Mouse (Mus musculus): ENCODE results near the gene Cntnap2. TPM values are rescaled to one million over a fixed set of nuclear protein-coding genes. Genes with fewer than 3 reads are reported as not detected.

The Cntnap2 gene
- polyA plus RNA-seq, 1 experiment from 2014 or later, result 0.59 TPM

DNA sequence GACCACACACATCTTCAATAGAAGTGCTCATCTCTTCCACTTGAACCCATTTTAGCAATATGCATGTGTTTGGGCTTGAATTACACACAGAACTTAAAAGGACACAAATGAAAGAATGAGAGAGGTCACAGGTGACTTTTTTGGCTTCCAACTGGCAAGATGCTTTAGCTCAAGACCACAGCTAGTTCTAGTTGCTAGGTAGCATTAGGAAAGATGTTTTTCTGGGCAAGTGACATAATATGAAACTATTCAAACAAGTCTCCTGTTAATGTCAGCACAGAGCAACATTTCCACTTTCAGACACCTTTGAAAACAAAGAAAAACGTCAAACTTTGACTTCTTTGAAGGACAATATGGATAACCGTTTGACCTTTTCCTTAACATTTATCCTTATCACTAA, 1657.4 kb downstream of the Cntnap2 start:
- H3K27me3 ChIP-seq (replicated peaks), result no peaks in the 10 kb centered on the region
- H3K36me3 ChIP-seq, result no peaks in the 10 kb centered on the region
- H3K4me2 ChIP-seq, result no peak overlapping the region
- 57% methylated on average over 2 of the region's 2 CpGs for WGBS
- no peaks in the 10 kb centered on the region for H3K4me1 ChIP-seq (replicated peaks)
- no peak overlapping the region for H3K27ac ChIP-seq (ENCODE audit: poor library complexity, severe bottlenecking)
- no peak overlapping the region for H3K9ac ChIP-seq
- H3K9me3 ChIP-seq (replicated peaks), result no peaks in the 10 kb centered on the region
- no peak overlapping the region for H3K4me3 ChIP-seq
- ATAC-seq (ENCODE audit: insufficient number of reproducible peaks, low FRiP score), result no peak

GRCm38 (mm10) chr6:46733794-46734193, 1674.6 kb downstream of the Cntnap2 start:
- no peaks in the 10 kb centered on the region for H3K4me1 ChIP-seq (replicated peaks)
- H3K4me3 ChIP-seq, result no peak overlapping the region
- no peak overlapping the region for H3K27ac ChIP-seq (ENCODE audit: poor library complexity, severe bottlenecking)
- no peaks in the 10 kb centered on the region for H3K27me3 ChIP-seq (replicated peaks)
- no peak overlapping the region for H3K9ac ChIP-seq
- H3K9me3 ChIP-seq (replicated peaks), result no peaks in the 10 kb centered on the region
- no peaks in the 10 kb centered on the region for H3K36me3 ChIP-seq
- H3K4me2 ChIP-seq, result no peak overlapping the region
- no peak for ATAC-seq (ENCODE audit: insufficient number of reproducible peaks, low FRiP score)

DNA sequence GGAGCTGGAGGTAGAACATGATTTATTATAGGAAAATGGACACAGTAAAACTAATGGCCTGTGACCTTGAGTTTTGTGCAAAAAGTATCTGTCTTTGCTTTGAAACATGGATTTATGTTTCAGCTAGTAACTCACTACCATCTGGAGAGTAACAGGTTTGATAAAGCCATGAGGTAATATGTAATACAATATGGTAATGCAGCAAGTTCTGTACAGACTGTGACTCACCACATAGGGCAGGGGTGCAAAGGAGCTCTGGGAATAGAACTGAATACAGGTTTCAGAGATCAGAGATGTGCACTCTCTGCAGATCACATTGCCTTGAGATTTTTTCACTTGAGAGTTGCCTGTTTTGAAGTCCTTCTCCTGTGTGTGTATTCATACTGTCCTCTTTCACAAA, 1689.3 kb downstream of the Cntnap2 start:
- no peaks in the 10 kb centered on the region for H3K9me3 ChIP-seq (replicated peaks)
- no peaks in the 10 kb centered on the region for H3K4me1 ChIP-seq (replicated peaks)
- no peak overlapping the region for H3K4me3 ChIP-seq
- no peak overlapping the region for H3K9ac ChIP-seq
- no peak for ATAC-seq (ENCODE audit: insufficient number of reproducible peaks, low FRiP score)
- H3K27ac ChIP-seq (ENCODE audit: poor library complexity, severe bottlenecking), result no peak overlapping the region
- H3K36me3 ChIP-seq, result no peaks in the 10 kb centered on the region
- H3K27me3 ChIP-seq (replicated peaks), result no peaks in the 10 kb centered on the region
- no peak overlapping the region for H3K4me2 ChIP-seq

DNA sequence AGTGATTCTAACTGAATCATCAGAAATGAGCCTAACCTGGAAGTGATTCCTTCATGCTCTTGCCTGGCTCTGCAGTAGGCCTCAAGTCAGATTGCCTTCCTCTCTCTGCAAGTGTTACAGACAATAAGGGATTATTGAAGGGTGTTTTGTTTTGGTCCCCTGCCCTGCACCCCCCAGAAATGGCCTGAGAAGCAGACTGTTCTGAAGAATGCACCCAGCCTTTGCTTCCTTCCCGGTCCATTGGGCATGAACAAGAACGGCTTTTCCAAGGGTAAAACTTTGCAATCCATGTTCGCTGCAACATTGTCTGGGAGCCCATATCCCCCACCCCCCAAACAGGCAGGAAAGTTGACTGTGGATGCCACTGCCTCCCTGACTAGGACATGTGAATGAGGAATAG, 1704.3 kb downstream of the Cntnap2 start:
- WGBS, result 80% methylated on average over 3 of the region's 3 CpGs
- no peaks in the 10 kb centered on the region for H3K36me3 ChIP-seq
- no peak overlapping the region for H3K27ac ChIP-seq (ENCODE audit: poor library complexity, severe bottlenecking)
- H3K9me3 ChIP-seq (replicated peaks), result no peaks in the 10 kb centered on the region
- no peak for ATAC-seq (ENCODE audit: insufficient number of reproducible peaks, low FRiP score)
- no peak overlapping the region for H3K4me3 ChIP-seq
- H3K9ac ChIP-seq, result no peak overlapping the region
- H3K4me2 ChIP-seq, result no peak overlapping the region
- H3K4me1 ChIP-seq (replicated peaks), result no peaks in the 10 kb centered on the region
- no peaks in the 10 kb centered on the region for H3K27me3 ChIP-seq (replicated peaks)

- Histone ChIP-seq H3K4me2 (no peak overlapping the region), H3K4me1 (replicated peaks) (no peaks in the 10 kb centered on the region), H3K27ac (ENCODE audit: poor library complexity, severe bottlenecking) (no peak overlapping the region), H3K4me3 (no peak overlapping the region), H3K9ac (no peak overlapping the region), H3K36me3 (no peaks in the 10 kb centered on the region), H3K9me3 (replicated peaks) (no peaks in the 10 kb centered on the region), H3K27me3 (replicated peaks) (no peaks in the 10 kb centered on the region)
- no peak for ATAC-seq (ENCODE audit: insufficient number of reproducible peaks, low FRiP score)
Observed at GRCm38 (mm10) chr6:46774529-46774928, 1715.4 kb downstream of the Cntnap2 start.

DNA sequence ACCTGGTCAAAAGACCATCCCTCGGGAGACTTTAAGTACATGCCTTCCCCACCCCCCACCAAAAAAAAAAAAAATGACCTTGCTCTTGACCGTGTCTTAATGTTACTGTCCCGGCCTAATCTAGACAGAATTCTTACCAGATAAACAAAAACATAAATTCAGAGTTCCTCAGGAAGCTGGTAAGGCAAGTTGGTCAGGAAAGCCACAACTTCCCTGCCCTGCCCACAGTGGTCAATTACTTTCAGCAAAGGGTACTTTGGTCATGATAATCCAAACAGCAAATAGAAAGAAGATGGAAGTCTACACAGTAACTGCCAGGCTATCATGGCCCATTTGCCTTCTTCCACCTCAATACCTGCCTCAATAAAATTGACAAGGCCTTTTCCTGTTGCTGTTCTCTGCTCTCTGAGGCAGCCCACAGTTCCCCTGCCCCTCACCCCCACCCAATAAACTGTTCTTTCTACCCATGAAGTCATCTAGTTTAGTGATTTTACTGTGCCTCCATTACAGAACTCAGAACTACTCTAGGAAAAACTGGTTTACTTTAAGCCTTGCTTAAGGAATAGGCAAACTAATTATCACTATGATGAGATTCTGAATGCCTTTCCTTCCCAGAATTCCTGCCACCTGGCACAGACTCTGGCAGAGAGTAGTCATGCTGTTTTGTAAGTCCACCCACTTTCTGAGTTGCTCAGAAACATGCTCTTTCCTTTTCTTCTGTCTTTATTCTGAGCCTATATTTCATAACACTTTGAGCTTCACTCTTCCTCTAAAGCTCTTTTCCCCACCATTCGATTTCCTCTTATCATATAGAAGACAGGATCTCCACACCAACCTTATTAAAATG, 1743.3 kb downstream of the Cntnap2 start:
- Histone ChIP-seq H3K9me3 (replicated peaks) (peaks cover 8% of the 10 kb centered on the region), H3K36me3 (no peaks in the 10 kb centered on the region), H3K9ac (no peak overlapping the region), H3K27ac (ENCODE audit: poor library complexity, severe bottlenecking) (no peak overlapping the region), H3K4me2 (no peak overlapping the region), H3K4me1 (replicated peaks) (no peaks in the 10 kb centered on the region), H3K4me3 (no peak overlapping the region), H3K27me3 (replicated peaks) (no peaks in the 10 kb centered on the region)
- ATAC-seq (ENCODE audit: insufficient number of reproducible peaks, low FRiP score), result no peak
- 61% methylated on average over 4 of the region's 4 CpGs for WGBS

- no peaks in the 10 kb centered on the region for H3K27me3 ChIP-seq (replicated peaks)
- no peak overlapping the region for H3K27ac ChIP-seq (ENCODE audit: poor library complexity, severe bottlenecking)
- no peak overlapping the region for H3K9ac ChIP-seq
- H3K4me1 ChIP-seq (replicated peaks), result peaks cover 6% of the 10 kb centered on the region
- 78% methylated on average over 3 of the region's 3 CpGs for WGBS
- H3K9me3 ChIP-seq (replicated peaks), result no peaks in the 10 kb centered on the region
- ATAC-seq (ENCODE audit: insufficient number of reproducible peaks, low FRiP score), result no peak
- H3K4me2 ChIP-seq, result no peak overlapping the region
- H3K4me3 ChIP-seq, result no peak overlapping the region
- H3K36me3 ChIP-seq, result no peaks in the 10 kb centered on the region
Observed at GRCm38 (mm10) chr6:46856635-46857034, 1797.5 kb downstream of the Cntnap2 start.

DNA sequence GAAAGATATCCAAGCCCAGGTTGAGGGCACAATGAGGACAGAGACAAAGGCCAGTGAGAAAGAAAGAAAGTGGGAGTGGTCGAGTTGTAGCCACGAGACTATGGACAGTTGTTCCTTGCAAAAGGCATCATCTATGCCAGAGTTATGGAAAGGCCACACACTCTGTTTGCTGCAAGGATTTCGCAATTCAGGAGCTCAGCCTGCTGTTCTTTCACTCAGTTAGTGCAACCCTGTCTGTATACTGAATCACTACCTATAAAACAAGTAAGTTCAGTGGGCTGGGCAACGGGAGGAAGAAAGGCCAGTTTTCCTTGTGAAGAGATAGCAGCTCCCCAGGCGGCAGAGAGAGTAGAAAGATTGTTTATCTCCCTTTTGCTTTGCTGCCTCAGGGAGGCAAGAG, 1801.9 kb downstream of the Cntnap2 start:
- WGBS, result 9% methylated on average over 5 of the region's 5 CpGs
- no peaks in the 10 kb centered on the region for H3K36me3 ChIP-seq
- ATAC-seq (ENCODE audit: insufficient number of reproducible peaks, low FRiP score), result no peak
- no peak overlapping the region for H3K9ac ChIP-seq
- H3K27ac ChIP-seq (ENCODE audit: poor library complexity, severe bottlenecking), result no peak overlapping the region
- no peak overlapping the region for H3K4me3 ChIP-seq
- peaks cover 6% of the 10 kb centered on the region for H3K4me1 ChIP-seq (replicated peaks)
- H3K4me2 ChIP-seq, result peak overlapping the region; percentile 17; the same call in 1 of the 2 replicates
- H3K27me3 ChIP-seq (replicated peaks), result no peaks in the 10 kb centered on the region
- H3K9me3 ChIP-seq (replicated peaks), result no peaks in the 10 kb centered on the region

DNA sequence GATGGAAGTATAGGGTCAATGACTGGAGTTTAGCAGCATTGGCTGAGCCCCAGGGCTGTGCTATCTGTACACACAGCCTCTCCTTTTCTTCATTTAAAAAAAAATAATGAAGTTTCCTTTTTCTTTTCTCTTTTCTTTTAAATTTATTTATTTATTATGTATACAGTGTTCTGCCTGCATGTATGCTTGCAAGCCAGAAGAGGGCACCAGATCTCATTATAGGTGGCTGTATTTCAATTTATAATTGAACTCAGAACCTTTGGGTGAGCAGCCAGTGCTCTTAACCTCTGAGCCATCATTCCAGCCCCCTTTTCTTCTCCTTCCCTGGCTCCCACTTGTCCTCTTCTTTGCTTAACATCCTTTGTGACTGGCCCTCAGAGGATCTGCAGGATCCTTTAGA, 1807.2 kb downstream of the Cntnap2 start:
- Histone ChIP-seq H3K4me1 (replicated peaks) (peaks cover 1% of the 10 kb centered on the region), H3K9ac (no peak overlapping the region), H3K27me3 (replicated peaks) (no peaks in the 10 kb centered on the region), H3K4me3 (no peak overlapping the region), H3K9me3 (replicated peaks) (no peaks in the 10 kb centered on the region), H3K27ac (ENCODE audit: poor library complexity, severe bottlenecking) (no peak overlapping the region), H3K4me2 (no peak overlapping the region), H3K36me3 (no peaks in the 10 kb centered on the region)
- ATAC-seq (ENCODE audit: insufficient number of reproducible peaks, low FRiP score), result no peak

DNA sequence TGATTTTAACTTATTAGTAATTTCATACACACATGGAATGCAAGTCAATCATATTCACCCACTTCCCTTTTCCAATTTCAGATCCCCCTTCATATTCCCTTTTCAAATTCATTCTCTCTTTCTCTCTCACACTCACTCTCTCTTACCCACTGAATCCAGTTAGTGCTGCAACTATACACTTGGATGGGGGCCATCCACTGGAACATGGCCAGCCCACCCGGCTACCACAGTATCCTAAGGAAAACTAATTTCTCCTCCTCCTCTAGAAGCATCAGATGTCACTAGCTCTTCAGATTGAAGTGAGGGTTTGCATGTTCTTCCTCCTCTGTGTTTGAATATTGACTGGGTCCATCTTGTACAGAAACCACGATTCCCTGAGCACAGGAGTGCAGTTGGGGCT, 1827.1 kb downstream of the Cntnap2 start:
- no peak for ATAC-seq (ENCODE audit: insufficient number of reproducible peaks, low FRiP score)
- H3K4me1 ChIP-seq (replicated peaks), result no peaks in the 10 kb centered on the region
- no peaks in the 10 kb centered on the region for H3K27me3 ChIP-seq (replicated peaks)
- no peak overlapping the region for H3K4me3 ChIP-seq
- H3K36me3 ChIP-seq, result no peaks in the 10 kb centered on the region
- H3K9ac ChIP-seq, result no peak overlapping the region
- H3K4me2 ChIP-seq, result no peak overlapping the region
- no peak overlapping the region for H3K27ac ChIP-seq (ENCODE audit: poor library complexity, severe bottlenecking)
- H3K9me3 ChIP-seq (replicated peaks), result no peaks in the 10 kb centered on the region
- 67% methylated on average over 2 of the region's 2 CpGs for WGBS

DNA sequence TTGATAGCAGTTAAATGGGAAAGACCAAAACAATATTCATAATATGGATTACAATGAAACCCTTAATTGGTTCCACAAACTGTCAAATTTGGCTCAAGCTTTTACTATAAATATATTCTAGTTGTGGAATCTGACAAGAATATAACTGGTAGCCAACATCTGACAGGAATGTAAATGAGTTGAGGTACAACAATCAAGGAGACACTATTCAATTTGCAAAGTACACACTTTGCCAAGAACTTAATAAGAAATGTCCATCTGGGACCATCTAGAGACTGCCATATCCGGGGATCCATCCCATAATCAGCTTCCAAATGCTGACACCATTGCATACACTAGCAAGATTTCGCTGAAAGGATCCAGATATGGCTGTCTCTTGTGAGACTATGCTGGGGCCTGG, 1850.0 kb downstream of the Cntnap2 start:
- no peaks in the 10 kb centered on the region for H3K36me3 ChIP-seq
- H3K9ac ChIP-seq, result no peak overlapping the region
- H3K27ac ChIP-seq (ENCODE audit: poor library complexity, severe bottlenecking), result no peak overlapping the region
- WGBS, result 66% methylated on average over 2 of the region's 2 CpGs
- H3K27me3 ChIP-seq (replicated peaks), result no peaks in the 10 kb centered on the region
- H3K9me3 ChIP-seq (replicated peaks), result no peaks in the 10 kb centered on the region
- no peak overlapping the region for H3K4me3 ChIP-seq
- H3K4me2 ChIP-seq, result no peak overlapping the region
- no peaks in the 10 kb centered on the region for H3K4me1 ChIP-seq (replicated peaks)
- ATAC-seq (ENCODE audit: insufficient number of reproducible peaks, low FRiP score), result no peak

DNA sequence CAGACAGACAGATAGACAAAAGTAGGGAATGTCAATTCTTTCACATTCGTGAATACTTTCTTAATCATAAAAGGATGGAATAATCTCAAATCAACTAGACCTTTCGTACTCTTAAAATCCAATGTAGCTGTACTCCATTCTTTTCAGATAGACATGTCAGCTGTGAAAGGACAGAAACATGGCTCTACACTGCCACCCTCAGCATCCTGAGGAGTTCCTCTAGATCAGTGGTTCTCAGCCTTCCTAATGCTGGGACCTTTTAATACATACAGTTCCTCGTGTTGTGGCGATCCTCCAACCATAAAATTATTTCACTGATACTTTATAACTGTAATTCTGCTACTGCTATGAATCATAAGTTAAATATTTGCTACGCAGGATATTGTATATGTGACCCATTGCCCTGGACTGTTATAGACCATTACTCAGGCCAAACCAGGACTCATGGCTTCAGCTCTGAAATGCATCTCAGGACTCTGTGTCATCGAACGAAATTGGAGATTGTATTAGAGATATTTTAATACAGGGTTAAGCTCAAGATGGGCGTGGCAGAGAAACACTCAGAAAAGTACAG, 1859.6 kb downstream of the Cntnap2 start:
- WGBS, result 63% methylated on average over 8 of the region's 8 CpGs
- H3K4me3 ChIP-seq, result no peak overlapping the region
- no peak overlapping the region for H3K4me2 ChIP-seq
- no peaks in the 10 kb centered on the region for H3K27me3 ChIP-seq (replicated peaks)
- no peak for ATAC-seq (ENCODE audit: insufficient number of reproducible peaks, low FRiP score)
- H3K4me1 ChIP-seq (replicated peaks), result no peaks in the 10 kb centered on the region
- H3K27ac ChIP-seq (ENCODE audit: poor library complexity, severe bottlenecking), result no peak overlapping the region
- H3K36me3 ChIP-seq, result no peaks in the 10 kb centered on the region
- no peaks in the 10 kb centered on the region for H3K9me3 ChIP-seq (replicated peaks)
- no peak overlapping the region for H3K9ac ChIP-seq
